Mouse (Mus musculus) lung, adult 10 weeks (tissue): ENCODE measurements around the gene Ptpn1. TPM values are rescaled to one million over a fixed set of nuclear protein-coding genes. Genes with fewer than 3 reads are reported as not detected.

Experiments used
- polyA plus RNA-seq: library from polyadenylated mRNA; stranded (reverse); fragments of 350-450 nt; fragmentation: Illumina TruSeq; extraction: RNeasy Lipid Tissue Mini Kit (QIAGEN cat#74804); gene quantifications from one replicate; pipeline ENCODE4 v1.2.3, GENCODE M21; 2014; ENCODE audit warnings: low read depth, low replicate concordance; ENCODE audit not compliant: insufficient read depth

The Ptpn1 gene
- polyA plus RNA-seq: 24.1 TPM

DNA sequence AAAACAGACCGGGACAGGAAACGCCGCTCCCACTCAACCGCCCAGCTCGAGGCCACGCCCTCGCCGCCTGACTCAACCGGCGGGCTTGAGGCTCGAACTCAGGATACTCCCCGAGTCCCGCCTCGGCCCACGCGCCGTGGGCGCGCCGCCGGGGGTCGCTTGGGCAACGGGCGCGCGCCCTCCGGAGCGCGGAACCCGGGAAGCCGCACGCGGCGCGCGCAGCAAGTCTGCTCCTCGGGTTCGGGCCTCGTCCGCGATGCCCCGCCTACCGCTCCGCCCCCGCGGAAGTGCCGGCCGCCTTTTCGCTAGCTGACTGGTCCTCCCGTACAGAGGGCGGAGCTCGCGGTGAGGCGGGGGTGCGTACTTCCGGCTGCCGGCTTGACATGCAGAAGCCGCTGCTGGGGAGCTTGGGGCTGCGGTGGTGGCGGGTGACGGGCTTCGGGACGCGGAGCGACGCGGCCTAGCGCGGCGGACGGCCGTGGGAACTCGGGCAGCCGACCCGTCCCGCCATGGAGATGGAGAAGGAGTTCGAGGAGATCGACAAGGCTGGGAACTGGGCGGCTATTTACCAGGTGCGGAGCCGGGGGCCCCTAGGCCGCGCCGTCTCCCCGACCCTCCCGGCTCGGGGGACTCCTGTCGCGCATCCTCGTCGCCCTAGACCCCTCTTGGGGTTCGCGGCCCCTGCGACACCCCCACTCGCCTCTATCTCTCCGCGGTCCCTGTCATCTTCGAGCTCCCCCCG is at the start of gene Ptpn1:
Gene Ptpn1 (plus strand): TSS at position 73 of the 742 bp plus-strand sequence.

DNA sequence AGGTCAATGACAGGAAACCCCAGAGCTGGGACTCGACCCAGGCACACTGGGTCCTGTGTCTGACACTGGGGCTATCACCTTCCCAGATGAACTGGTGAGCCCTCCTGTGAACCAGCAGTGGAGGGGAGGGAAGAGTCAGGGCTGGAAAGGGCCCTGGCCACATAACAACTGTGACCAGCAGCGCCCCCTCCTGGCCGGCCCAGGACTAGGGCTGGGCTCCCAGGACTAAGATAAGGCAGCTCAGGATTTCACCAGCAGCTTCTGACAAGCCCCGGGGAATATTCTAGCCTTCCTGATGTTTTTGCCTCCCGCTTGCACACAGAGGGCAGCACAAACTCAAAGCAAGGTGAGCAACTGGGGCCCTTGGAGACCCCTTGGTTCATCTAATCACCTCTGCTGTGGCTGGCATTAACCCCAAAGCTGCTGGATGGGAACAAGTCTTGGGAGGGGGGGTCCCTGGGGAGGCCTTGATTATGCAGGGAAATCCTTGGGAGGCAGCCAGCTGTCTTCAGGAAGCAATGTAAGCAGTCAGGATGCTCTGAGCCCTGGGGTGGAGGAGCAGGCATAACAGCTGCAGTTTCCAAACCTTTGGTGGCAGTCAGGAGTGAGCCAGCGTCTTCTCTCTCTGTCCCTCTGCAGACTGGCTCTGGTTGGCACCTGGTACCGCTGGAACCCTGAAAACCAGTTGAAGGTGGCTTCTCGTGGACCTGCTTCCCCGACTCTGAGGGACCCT is 78.2 kb downstream of the Ptpn1 start, which contains the start of gene Ripor3:
Gene Ripor3 (minus strand): TSS at position 683 of the 733 bp plus-strand sequence.

Other genes starting within 250 kb of the Ptpn1 start
- 51.4 TPM for gene Cebpb, start 243.1 kb upstream of the Ptpn1 start, polyA plus RNA-seq
- 34.3 TPM for gene Tmem189, start 242.2 kb upstream of the Ptpn1 start, polyA plus RNA-seq
- gene Ripor3, start 78.6 kb downstream of the Ptpn1 start, polyA plus RNA-seq: 0.84 TPM
- 21.6 TPM for gene Pard6b, start 148.9 kb downstream of the Ptpn1 start, polyA plus RNA-seq